Mouse (Mus musculus): ENCODE data around the gene Myo5c.

Gene Myo5c

GRCm38 (mm10) chr9:75318196-75318595 is 86.4 kb downstream of the Myo5c start:
- intact Hi-C loops (cut with DNase I) = no loop called here

- intact Hi-C loops (cut with DNase I) = no loop called here
Measured at GRCm38 (mm10) chr9:75319365-75319764, 87.5 kb downstream of the Myo5c start.

- intact Hi-C loops (cut with DNase I) = no loop called here
Measured at GRCm38 (mm10) chr9:75322099-75322885, 90.5 kb downstream of the Myo5c start.

GRCm38 (mm10) chr9:75328047-75328446 is 96.2 kb downstream of the Myo5c start:
- intact Hi-C loops (cut with DNase I) = no loop called here

- intact Hi-C loops (cut with DNase I) = no loop called here
Measured at GRCm38 (mm10) chr9:75330821-75331220, 99.0 kb downstream of the Myo5c start.

GRCm38 (mm10) chr9:75334440-75334839 is 102.6 kb downstream of the Myo5c start:
- intact Hi-C loops (cut with DNase I) = no loop called here

- intact Hi-C loops (cut with DNase I) = no loop called here
Measured at GRCm38 (mm10) chr9:75338016-75338415, 106.2 kb downstream of the Myo5c start.

GRCm38 (mm10) chr9:75342433-75342832 is 110.6 kb downstream of the Myo5c start:
- intact Hi-C loops (cut with DNase I) = no loop called here

- intact Hi-C loops (cut with DNase I) = no loop called here
Measured at GRCm38 (mm10) chr9:75347458-75347857, 115.6 kb downstream of the Myo5c start, which contains the start of gene Bcl2l10. Gene Bcl2l10 (plus strand): TSS chr9:75347758.

GRCm38 (mm10) chr9:75348066-75348465 is 116.2 kb downstream of the Myo5c start:
- intact Hi-C loops (cut with DNase I) = no loop called here

- intact Hi-C loops (cut with DNase I) = no loop called here
Measured at GRCm38 (mm10) chr9:75348641-75349040, 116.8 kb downstream of the Myo5c start.

- intact Hi-C loops (cut with DNase I) = no loop called here
Measured at GRCm38 (mm10) chr9:75353094-75353493, 121.3 kb downstream of the Myo5c start.
